Mouse (Mus musculus) frontal cortex, adult 2 months (tissue): ENCODE results near the gene 1810049J17Rik. TPM values are rescaled to one million over a fixed set of nuclear protein-coding genes. Genes with fewer than 3 reads are reported as not detected.

Experiments
- DNase-seq, 2 experiments: peaks; one replicate each; pipeline ENCODE4 v3.0.0; 2022; ENCODE audit warnings: low spot score in 1 of 2; ENCODE audit errors: extremely low spot score in 1 of 2
- polyA plus RNA-seq: library from polyadenylated mRNA; depleted of rRNA; stranded (reverse); fragments of >200 nt; gene quantifications from 2 replicates; pipeline ENCODE4 v1.2.3, GENCODE M21; 2012

The 1810049J17Rik gene
- polyA plus RNA-seq, 1 experiment = not detected

- no peak for DNase-seq
Observed at GRCm38 (mm10) chr15:12313255-12313654, 8.4 kb downstream of the 1810049J17Rik start.

GRCm38 (mm10) chr15:12311465-12311864 lies 10.2 kb downstream of the 1810049J17Rik start:
- no peak for DNase-seq

GRCm38 (mm10) chr15:12310676-12311075 lies 11.0 kb downstream of the 1810049J17Rik start:
- no peak for DNase-seq

- no peak for DNase-seq
Observed at GRCm38 (mm10) chr15:12308539-12308938, 13.2 kb downstream of the 1810049J17Rik start.

GRCm38 (mm10) chr15:12307114-12307513 lies 14.6 kb downstream of the 1810049J17Rik start:
- DNase-seq = no peak

GRCm38 (mm10) chr15:12306188-12307071 lies 15.3 kb downstream of the 1810049J17Rik start:
- no peak for DNase-seq

GRCm38 (mm10) chr15:12301771-12302170 lies 19.9 kb downstream of the 1810049J17Rik start:
- DNase-seq = no peak

GRCm38 (mm10) chr15:12298231-12298737 lies 23.4 kb downstream of the 1810049J17Rik start:
- no peak for DNase-seq

GRCm38 (mm10) chr15:12296228-12296627 lies 25.5 kb downstream of the 1810049J17Rik start:
- no peak for DNase-seq

GRCm38 (mm10) chr15:12291757-12292156 lies 29.9 kb downstream of the 1810049J17Rik start:
- DNase-seq = no peak

- DNase-seq = no peak
Observed at GRCm38 (mm10) chr15:12290330-12290729, 31.4 kb downstream of the 1810049J17Rik start.

GRCm38 (mm10) chr15:12285535-12285809 lies 36.2 kb downstream of the 1810049J17Rik start:
- DNase-seq = no peak

GRCm38 (mm10) chr15:12284794-12285534 lies 36.7 kb downstream of the 1810049J17Rik start:
- peak in 1 of 2 experiments; percentile 41 for DNase-seq

GRCm38 (mm10) chr15:12279816-12280215 lies 41.9 kb downstream of the 1810049J17Rik start:
- DNase-seq = no peak

GRCm38 (mm10) chr15:12275091-12275623 lies 46.5 kb downstream of the 1810049J17Rik start:
- no peak for DNase-seq

- peak in 1 of 2 experiments; percentile 31 for DNase-seq
Observed at GRCm38 (mm10) chr15:12274053-12274769, 47.5 kb downstream of the 1810049J17Rik start.

GRCm38 (mm10) chr15:12273325-12274052 lies 48.2 kb downstream of the 1810049J17Rik start:
- DNase-seq = no peak
